Mouse (Mus musculus) heart, embryonic 16.5 days (tissue): ENCODE measurements around the gene Pip4k2a. TPM values are rescaled to one million over a fixed set of nuclear protein-coding genes. Genes with fewer than 3 reads are reported as not detected.

Experiments
- ATAC-seq: fragments of 200-750 bp; cut with Nextera tagmentation; replicated peaks from 2 replicates; pipeline ENCODE4 v1.8.0; 2017; ENCODE audit warnings: moderate number of reproducible peaks; ENCODE audit not compliant: insufficient read depth, low FRiP score; ENCODE audit errors: extremely low read depth
- H3K27ac ChIP-seq: fragments of 300-500 bp; sonication (generic); 2 replicates; pipeline ENCODE4 v1.5.1; 2014; ENCODE audit warnings: mild to moderate bottlenecking, low read length, control low read depth, moderate library complexity
- H3K27me3 ChIP-seq: fragments of 300-500 bp; sonication (generic); 2 replicates; pipeline ENCODE4 v1.6.1; 2014; ENCODE audit warnings: low read length, mixed read lengths; ENCODE audit not compliant: control insufficient read depth, insufficient read depth
- H3K36me3 ChIP-seq: fragments of 300-500 bp; sonication (generic); 2 replicates; pipeline ENCODE4 v1.6.1; 2014; ENCODE audit not compliant: control insufficient read depth, insufficient read depth
- H3K4me1 ChIP-seq: fragments of 300-500 bp; sonication (generic); 2 replicates; pipeline ENCODE4 v1.6.1; 2014; ENCODE audit warnings: low read length, mixed read lengths; ENCODE audit not compliant: control insufficient read depth, insufficient read depth
- H3K4me2 ChIP-seq: fragments of 300-500 bp; sonication (generic); 2 replicates; pipeline ENCODE4 v1.6.1; 2014; ENCODE audit warnings: low read depth, mild to moderate bottlenecking, control low read depth, low read length
- H3K4me3 ChIP-seq: fragments of 300-500 bp; sonication (generic); 2 replicates; pipeline ENCODE4 v1.5.1; 2014; ENCODE audit warnings: mild to moderate bottlenecking, control low read depth, low read length
- H3K9ac ChIP-seq: fragments of 300-500 bp; sonication (generic); 2 replicates; pipeline ENCODE4 v1.6.1; 2014; ENCODE audit warnings: low read length, control low read depth
- H3K9me3 ChIP-seq: fragments of 300-500 bp; sonication (generic); replicated peaks from 2 replicates; pipeline ENCODE4 v1.6.1; 2016; ENCODE audit warnings: low read length; ENCODE audit not compliant: control insufficient read depth
- WGBS: fragments of 180-500 bp; shearing (Covaris S2); extraction: QIAGEN DNeasy Blood & Tissue Kit; methylation state at CpG from one replicate; pipeline ENCODE4 v1.1.7; 2014; 5-methylcytosine and 5-hydroxymethylcytosine counted together
- polyA plus RNA-seq: library from polyadenylated mRNA; unstranded; fragments of >200 nt; fragmentation: Nextera tagmentation; extraction: Ambion mirVana; gene quantifications from 2 replicates; pipeline ENCODE4 v1.2.1, GENCODE M21; 2015

Pip4k2a gene
- polyA plus RNA-seq, 1 experiment from 2014 or later: 10.0 TPM

- 52% methylated on average over 4 of the region's 4 CpGs for WGBS
- no peak for ATAC-seq
Observed at GRCm38 (mm10) chr2:18974882-18975645, 22.9 kb downstream of the Pip4k2a start.

DNA sequence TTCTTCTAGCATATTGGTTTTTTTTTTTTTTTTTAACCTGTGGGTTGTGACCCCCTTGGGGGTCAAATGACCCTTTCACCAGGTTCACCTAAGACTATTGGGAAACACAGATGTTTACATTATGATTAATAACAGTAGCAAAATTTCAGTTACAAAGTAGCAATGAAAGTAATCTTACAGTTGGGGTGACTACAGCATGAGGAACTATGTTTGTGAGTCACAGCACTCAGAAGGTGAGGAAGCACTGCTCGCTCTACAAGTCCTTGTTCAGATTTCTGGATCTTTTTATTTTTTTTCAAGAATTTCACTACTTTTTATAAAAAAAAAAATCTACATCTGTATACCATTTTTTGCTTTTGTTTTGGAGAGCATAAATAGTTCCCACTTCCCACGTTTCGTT, 26.4 kb downstream of the Pip4k2a start:
- Histone ChIP-seq H3K27ac (no peak overlapping the region), H3K4me3 (no peak overlapping the region), H3K27me3 (no peaks in the 10 kb centered on the region), H3K4me2 (no peak overlapping the region), H3K9me3 (peaks cover 9% of the 10 kb centered on the region), H3K36me3 (peaks cover 3% of the 10 kb centered on the region; the same call in 1 of the 2 replicates), H3K9ac (no peak overlapping the region), H3K4me1 (peaks cover 17% of the 10 kb centered on the region)
- ATAC-seq: no peak
- WGBS: 81% methylated on average over 3 of the region's 3 CpGs

More at GRCm38 (mm10) chr2:18974882-18975645, 22.9 kb downstream of the Pip4k2a start:
- Histone ChIP-seq H3K27ac (no peak overlapping the region), H3K4me3 (no peak overlapping the region), H3K4me1 (peaks cover 12% of the 10 kb centered on the region), H3K9me3 (peaks cover 9% of the 10 kb centered on the region), H3K36me3 (peaks cover 2% of the 10 kb centered on the region; the same call in 1 of the 2 replicates), H3K27me3 (no peaks in the 10 kb centered on the region), H3K4me2 (no peak overlapping the region), H3K9ac (no peak overlapping the region)

GRCm38 (mm10) chr2:18970461-18970860, 27.5 kb downstream of the Pip4k2a start:
- Histone ChIP-seq H3K4me3 (no peak overlapping the region), H3K36me3 (peaks cover 4% of the 10 kb centered on the region; the same call in 1 of the 2 replicates), H3K4me2 (no peak overlapping the region), H3K27ac (no peak overlapping the region), H3K9ac (no peak overlapping the region), H3K9me3 (peaks cover 11% of the 10 kb centered on the region), H3K4me1 (peaks cover 17% of the 10 kb centered on the region), H3K27me3 (no peaks in the 10 kb centered on the region)
- no peak for ATAC-seq
- WGBS: 62% methylated on average over 2 of the region's 2 CpGs

DNA sequence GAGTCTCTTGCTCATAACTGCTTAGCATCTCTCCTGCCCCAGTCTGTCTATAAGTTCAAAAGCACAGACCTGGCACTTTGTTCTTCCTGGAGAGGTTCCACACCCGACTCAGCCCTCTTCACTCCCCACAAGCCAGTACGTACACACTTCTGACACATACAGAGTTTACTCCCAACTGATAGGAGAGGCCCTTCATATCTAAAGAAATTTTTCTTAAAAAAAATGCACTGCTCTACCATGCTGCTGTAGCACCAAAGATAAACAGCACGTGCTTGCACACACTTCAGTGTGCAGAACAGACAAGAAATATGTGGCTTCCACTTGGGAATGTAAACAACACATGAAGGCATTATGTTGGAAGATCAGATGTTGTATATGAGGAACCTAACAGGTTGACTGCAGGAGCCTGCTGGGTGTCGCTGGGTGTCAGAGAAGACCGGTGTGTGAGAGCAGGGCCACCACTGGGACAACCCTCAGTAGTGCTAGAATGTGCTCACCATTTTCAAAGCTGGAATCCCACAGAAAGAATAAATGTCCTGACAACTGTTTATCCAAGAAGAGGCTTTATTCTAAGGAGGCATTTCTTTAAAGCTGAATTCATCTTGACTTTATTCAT, 28.8 kb downstream of the Pip4k2a start:
- no peak overlapping the region for H3K4me3 ChIP-seq
- H3K36me3 ChIP-seq: peaks cover 4% of the 10 kb centered on the region; the same call in 1 of the 2 replicates
- no peak overlapping the region for H3K9ac ChIP-seq
- no peak overlapping the region for H3K27ac ChIP-seq
- peaks cover 11% of the 10 kb centered on the region for H3K9me3 ChIP-seq
- WGBS: 51% methylated on average over 5 of the region's 5 CpGs
- no peak overlapping the region for H3K4me2 ChIP-seq
- ATAC-seq: no peak; the same call in 1 of the 2 replicates
- peaks cover 12% of the 10 kb centered on the region for H3K4me1 ChIP-seq
- H3K27me3 ChIP-seq: no peaks in the 10 kb centered on the region

DNA sequence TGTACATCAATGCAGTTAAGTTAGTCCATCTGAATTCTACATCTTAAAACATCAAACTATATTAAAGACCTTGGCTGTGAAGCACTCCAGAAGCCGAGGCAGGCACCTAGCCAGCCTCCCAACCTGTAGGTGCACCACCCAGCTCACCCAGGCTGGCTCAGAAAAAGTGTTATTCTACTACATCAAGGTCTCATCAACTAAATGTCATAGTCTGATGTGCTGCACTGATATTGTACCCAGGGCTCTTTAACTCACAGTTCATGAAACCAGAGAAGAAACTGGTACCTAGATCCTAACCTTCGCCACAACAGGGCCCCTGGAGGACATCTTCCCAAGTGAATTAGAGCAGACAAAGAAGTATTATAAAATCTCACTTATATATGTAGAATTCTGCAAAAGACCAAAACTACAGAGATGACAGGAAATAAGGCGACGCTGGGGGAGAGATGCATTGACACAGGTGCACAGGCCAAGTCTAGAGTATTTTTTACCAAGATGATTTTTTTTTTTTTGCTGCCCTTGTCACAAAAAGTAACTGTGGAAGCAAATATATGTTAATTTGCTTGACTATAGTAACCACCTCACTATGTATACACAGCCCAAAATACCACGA, 30.4 kb downstream of the Pip4k2a start:
- no peak for ATAC-seq
- Histone ChIP-seq H3K9ac (no peak overlapping the region), H3K9me3 (peaks cover 3% of the 10 kb centered on the region), H3K36me3 (peaks cover 4% of the 10 kb centered on the region; the same call in 1 of the 2 replicates), H3K4me2 (no peak overlapping the region), H3K4me1 (peaks cover 12% of the 10 kb centered on the region), H3K27me3 (no peaks in the 10 kb centered on the region), H3K27ac (no peak overlapping the region), H3K4me3 (no peak overlapping the region)
- 88% methylated on average over 5 of the region's 5 CpGs for WGBS

- Histone ChIP-seq H3K4me1 (peaks cover 12% of the 10 kb centered on the region), H3K4me3 (no peak overlapping the region), H3K36me3 (peaks cover 2% of the 10 kb centered on the region; the same call in 1 of the 2 replicates), H3K4me2 (no peak overlapping the region), H3K27me3 (no peaks in the 10 kb centered on the region), H3K9me3 (peaks cover 2% of the 10 kb centered on the region; the same call in 1 of the 2 replicates), H3K27ac (no peak overlapping the region), H3K9ac (no peak overlapping the region)
- 92% methylated on average over 5 of the region's 5 CpGs for WGBS
- no peak for ATAC-seq
Observed at GRCm38 (mm10) chr2:18966566-18966965, 31.4 kb downstream of the Pip4k2a start.

- no peak overlapping the region for H3K9ac ChIP-seq
- no peak overlapping the region for H3K4me2 ChIP-seq
- peaks cover 2% of the 10 kb centered on the region; the same call in 1 of the 2 replicates for H3K9me3 ChIP-seq
- no peak overlapping the region for H3K4me3 ChIP-seq
- ATAC-seq: no peak
- H3K4me1 ChIP-seq: peaks cover 12% of the 10 kb centered on the region
- peaks cover 2% of the 10 kb centered on the region; the same call in 1 of the 2 replicates for H3K36me3 ChIP-seq
- H3K27me3 ChIP-seq: no peaks in the 10 kb centered on the region
- 93% methylated on average over 2 of the region's 2 CpGs for WGBS
- no peak overlapping the region for H3K27ac ChIP-seq
Observed at GRCm38 (mm10) chr2:18965950-18966349, 32.0 kb downstream of the Pip4k2a start.

DNA sequence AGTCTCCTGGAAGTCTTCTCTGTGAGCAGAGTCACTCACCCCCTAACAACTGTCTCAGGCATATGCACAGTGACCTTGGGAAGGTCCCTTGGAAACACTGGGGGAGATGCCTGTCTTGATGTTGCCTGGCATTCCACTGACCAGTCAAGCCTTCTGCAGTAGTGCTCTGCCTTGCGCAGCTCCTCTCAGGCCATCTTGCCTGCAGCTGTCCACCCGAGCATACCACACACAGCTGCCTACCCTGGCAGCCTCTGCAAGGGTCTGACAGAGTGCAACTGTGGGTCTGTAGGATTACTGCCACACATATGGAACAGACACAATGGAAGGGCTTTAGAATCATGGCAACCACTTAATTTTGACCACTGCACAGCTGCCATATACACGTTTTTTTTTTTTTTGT, 32.8 kb downstream of the Pip4k2a start:
- 77% methylated on average over 3 of the region's 3 CpGs for WGBS
- ATAC-seq: no peak
- Histone ChIP-seq H3K9me3 (peaks cover 2% of the 10 kb centered on the region; the same call in 1 of the 2 replicates), H3K4me1 (peaks cover 18% of the 10 kb centered on the region), H3K27ac (no peak overlapping the region), H3K4me2 (no peak overlapping the region), H3K36me3 (peaks cover 2% of the 10 kb centered on the region; the same call in 1 of the 2 replicates), H3K9ac (no peak overlapping the region), H3K27me3 (no peaks in the 10 kb centered on the region), H3K4me3 (no peak overlapping the region)
